11 mouse cellular contexts compared by ENCODE assay signal in genomic region chr10:3831597-3832351, GRCm38 (mm10).
DNase-seq lines count a peak whose midpoint lies in the region; ATAC-seq lines count a peak whose summit lies in the region.
"Had no signal": no experiment of that assay in that cellular context is flagged by ENCODE, and none has a peak within 500 bp of the region (broad histone marks: within the 10 kb centered on the region; RNA-seq: fewer than 3 reads in every experiment).

No protein-coding gene starts in this region.

- H3K9me3 ChIP-seq in hindbrain, embryonic 15.5 days, result no peaks in the 10 kb centered on the region
- no peaks in the 10 kb centered on the region for H3K9me3 ChIP-seq in hindbrain, embryonic 11.5 days (ENCODE audit: control insufficient read depth, low read length)
- no peaks in the 10 kb centered on the region for H3K9me3 ChIP-seq in heart, embryonic 13.5 days

- ATAC-seq in hindbrain, embryonic 15.5 days (ENCODE audit: low FRiP score, low read depth), result peak; percentile 39; the same call in 1 of the 2 replicates
- no peak for ATAC-seq in hindbrain, embryonic 11.5 days (ENCODE audit: low FRiP score)
- ATAC-seq in heart, embryonic 13.5 days (ENCODE audit: extremely low read depth, insufficient number of reproducible peaks, low FRiP score, low TSS enrichment), result no peak
- ATAC-seq in monocyte, adult 5-6 weeks (replicated peaks; ENCODE audit: insufficient number of reproducible peaks, low FRiP score, low TSS enrichment, poor library complexity, severe bottlenecking), result peak; percentile 86

- 74% methylated on average over 11 of the region's 11 CpGs for WGBS in hindbrain, embryonic 15.5 days
- 89% methylated on average over 11 of the region's 11 CpGs for WGBS in hindbrain, embryonic 11.5 days
- 67% methylated on average over 11 of the region's 11 CpGs for WGBS in heart, embryonic 13.5 days

- no peak overlapping the region for H3K4me2 ChIP-seq in hindbrain, embryonic 15.5 days
- H3K4me2 ChIP-seq in hindbrain, embryonic 11.5 days (replicated peaks; ENCODE audit: low read depth, low read length), result no peak overlapping the region
- H3K4me2 ChIP-seq in heart, embryonic 13.5 days, result no peak overlapping the region

- H3K9ac ChIP-seq in hindbrain, embryonic 15.5 days, result no peak overlapping the region
- H3K9ac ChIP-seq in hindbrain, embryonic 11.5 days (ENCODE audit: low read depth, low read length), result no peak overlapping the region
- H3K9ac ChIP-seq in heart, embryonic 13.5 days, result no peak overlapping the region

- no peaks in the 10 kb centered on the region for H3K27me3 ChIP-seq in hindbrain, embryonic 15.5 days
- H3K27me3 ChIP-seq in hindbrain, embryonic 11.5 days (ENCODE audit: control insufficient read depth, insufficient read depth, low read length), result no peaks in the 10 kb centered on the region
- H3K27me3 ChIP-seq in heart, embryonic 13.5 days (replicated peaks), result no peaks in the 10 kb centered on the region

- H3K36me3 ChIP-seq in hindbrain, embryonic 15.5 days, result no peaks in the 10 kb centered on the region
- H3K36me3 ChIP-seq in hindbrain, embryonic 11.5 days (ENCODE audit: control insufficient read depth, insufficient read depth, low read length), result no peaks in the 10 kb centered on the region
- no peaks in the 10 kb centered on the region for H3K36me3 ChIP-seq in heart, embryonic 13.5 days

- DNase-seq in hindbrain, embryonic 11.5 days (ENCODE audit: low spot score), result no peak
- DNase-seq in kidney, postnatal 4 days, result peak; percentile 21 to 36
- no peak for DNase-seq in thymus, postnatal 0 days (ENCODE audit: low spot score)
- DNase-seq in MN1 (ENCODE audit: low spot score), result no peak
- no peak for DNase-seq in testis, postnatal 10 days (ENCODE audit: low spot score)
- DNase-seq: cerebellum, adult 9-10 months; thymus, postnatal 36 days had no signal

- H3K4me3 ChIP-seq in hindbrain, embryonic 15.5 days, result no peak overlapping the region
- H3K4me3 ChIP-seq in hindbrain, embryonic 11.5 days (ENCODE audit: low read depth, low read length), result no peak overlapping the region
- no peak overlapping the region for H3K4me3 ChIP-seq in heart, embryonic 13.5 days
- H3K4me3 ChIP-seq: myocyte had no signal

- H3K4me1 ChIP-seq in hindbrain, embryonic 15.5 days (replicated peaks), result 0 out of 2 replicates have a peak, but pooled peaks cover 3% of the 10 kb centered on the region
- H3K4me1 ChIP-seq in hindbrain, embryonic 11.5 days (replicated peaks; ENCODE audit: control insufficient read depth, insufficient read depth, low read length), result no peaks in the 10 kb centered on the region
- H3K4me1 ChIP-seq in heart, embryonic 13.5 days, result peaks cover 24% of the 10 kb centered on the region

- no peak overlapping the region for H3K27ac ChIP-seq in hindbrain, embryonic 15.5 days (replicated peaks)
- H3K27ac ChIP-seq in hindbrain, embryonic 11.5 days (ENCODE audit: low read depth, low read length), result no peak overlapping the region
- peak overlapping the region; percentile 39; the same call in 1 of the 2 replicates for H3K27ac ChIP-seq in heart, embryonic 13.5 days (replicated peaks)

Comparison
In these comparisons a context has a peak if more than half of its experiments do, and no peak if none do; other contexts are left out.
1. ATAC-seq: peak in hindbrain, embryonic 15.5 days (single experiment) and monocyte, adult 5-6 weeks (single experiment); none in hindbrain, embryonic 11.5 days (single experiment) and heart, embryonic 13.5 days (single experiment).
2. DNase-seq: peak in kidney, postnatal 4 days (2 of 2); none in hindbrain, embryonic 11.5 days (single experiment), thymus, postnatal 0 days (single experiment), MN1 (single experiment) and testis, postnatal 10 days (single experiment).